Mouse (Mus musculus) intestine, postnatal 0 days (tissue): ENCODE measurements around the gene Aplp2. TPM values are rescaled to one million over a fixed set of nuclear protein-coding genes. Genes with fewer than 3 reads are reported as not detected.

Experiments
- ATAC-seq: fragments of 200-750 bp; cut with Nextera tagmentation; 2 replicates; pipeline ENCODE4 v1.8.0; 2017; ENCODE audit warnings: mild to moderate bottlenecking, moderate TSS enrichment, moderate library complexity
- H3K27ac ChIP-seq: fragments of 300-500 bp; sonication (generic); 2 replicates; pipeline ENCODE4 v1.5.1; 2014; ENCODE audit warnings: mild to moderate bottlenecking, low read depth, low read length, moderate library complexity
- H3K27me3 ChIP-seq: fragments of 300-500 bp; sonication (generic); replicated peaks from 2 replicates; pipeline ENCODE4 v1.6.1; 2014; ENCODE audit warnings: low read length, mixed read lengths; ENCODE audit not compliant: control insufficient read depth, insufficient read depth
- H3K36me3 ChIP-seq: fragments of 300-500 bp; sonication (generic); 2 replicates; pipeline ENCODE4 v1.6.1; 2014; ENCODE audit warnings: mild to moderate bottlenecking, moderate library complexity; ENCODE audit not compliant: control insufficient read depth, insufficient read depth
- H3K4me1 ChIP-seq: fragments of 300-500 bp; sonication (generic); replicated peaks from 2 replicates; pipeline ENCODE4 v1.6.1; 2014; ENCODE audit warnings: antibody characterized with exemption, low read length, mixed read lengths; ENCODE audit not compliant: control insufficient read depth, insufficient read depth
- H3K4me2 ChIP-seq: fragments of 300-500 bp; sonication (generic); replicated peaks from 2 replicates; pipeline ENCODE4 v1.6.1; 2014; ENCODE audit warnings: low read depth, mild to moderate bottlenecking, moderate library complexity
- H3K4me3 ChIP-seq: fragments of 300-500 bp; sonication (generic); 2 replicates; pipeline ENCODE4 v1.5.1; 2014; ENCODE audit warnings: low read depth, low read length
- H3K9ac ChIP-seq: fragments of 300-500 bp; sonication (generic); 2 replicates; pipeline ENCODE4 v1.6.1; 2014; ENCODE audit warnings: mild to moderate bottlenecking, low read depth, low read length
- H3K9me3 ChIP-seq: fragments of 300-500 bp; sonication (generic); 2 replicates; pipeline ENCODE4 v1.6.1; 2016; ENCODE audit warnings: mixed run types; ENCODE audit not compliant: control insufficient read depth
- CTCF ChIP-seq: sonication (generic); IDR thresholded peaks from 2 replicates; pipeline ENCODE4 v1.5.1; 2016; ENCODE audit warnings: low read depth, mild to moderate bottlenecking, control low read depth, antibody characterized with exemption, moderate library complexity
- WGBS: fragments of 180-500 bp; shearing (Covaris S2); extraction: QIAGEN DNeasy Blood & Tissue Kit; methylation state at CpG from one replicate; pipeline ENCODE4 v1.1.7; 2014; 5-methylcytosine and 5-hydroxymethylcytosine counted together
- polyA plus RNA-seq: library from polyadenylated mRNA; unstranded; fragments of >200 nt; fragmentation: Nextera tagmentation; extraction: Ambion mirVana; gene quantifications from 2 replicates; pipeline ENCODE4 v1.2.1, GENCODE M21; 2015

The Aplp2 gene
- polyA plus RNA-seq, 1 experiment from 2014 or later = 143 TPM

GRCm38 (mm10) chr9:31119882-31120532 lies 91.6 kb downstream of the Aplp2 start:
- Histone ChIP-seq H3K9ac (no peak overlapping the region), H3K4me1 (peaks cover 15% of the 10 kb centered on the region), H3K27ac (peak overlapping the region; percentile 84), H3K4me2 (peak overlapping the region; percentile 47), H3K4me3 (no peak overlapping the region), H3K27me3 (no peaks in the 10 kb centered on the region), H3K36me3 (no peaks in the 10 kb centered on the region), H3K9me3 (no peaks in the 10 kb centered on the region)
- no peak for TF ChIP-seq CTCF
- ATAC-seq = 0 out of 2 replicates have a peak, but pooled peaks have one; percentile 14
- WGBS = 31% methylated on average over 11 of the region's 11 CpGs

GRCm38 (mm10) chr9:31119405-31119804 lies 92.2 kb downstream of the Aplp2 start:
- TF ChIP-seq CTCF = no peak
- WGBS = 38% methylated on average over 5 of the region's 5 CpGs
- Histone ChIP-seq H3K27ac (peak overlapping the region; percentile 84), H3K4me3 (no peak overlapping the region), H3K4me1 (peaks cover 15% of the 10 kb centered on the region), H3K27me3 (no peaks in the 10 kb centered on the region), H3K9me3 (no peaks in the 10 kb centered on the region), H3K36me3 (no peaks in the 10 kb centered on the region), H3K9ac (no peak overlapping the region), H3K4me2 (peak overlapping the region; percentile 47; the same call in 1 of the 2 replicates)
- peak; percentile 10 for ATAC-seq

DNA sequence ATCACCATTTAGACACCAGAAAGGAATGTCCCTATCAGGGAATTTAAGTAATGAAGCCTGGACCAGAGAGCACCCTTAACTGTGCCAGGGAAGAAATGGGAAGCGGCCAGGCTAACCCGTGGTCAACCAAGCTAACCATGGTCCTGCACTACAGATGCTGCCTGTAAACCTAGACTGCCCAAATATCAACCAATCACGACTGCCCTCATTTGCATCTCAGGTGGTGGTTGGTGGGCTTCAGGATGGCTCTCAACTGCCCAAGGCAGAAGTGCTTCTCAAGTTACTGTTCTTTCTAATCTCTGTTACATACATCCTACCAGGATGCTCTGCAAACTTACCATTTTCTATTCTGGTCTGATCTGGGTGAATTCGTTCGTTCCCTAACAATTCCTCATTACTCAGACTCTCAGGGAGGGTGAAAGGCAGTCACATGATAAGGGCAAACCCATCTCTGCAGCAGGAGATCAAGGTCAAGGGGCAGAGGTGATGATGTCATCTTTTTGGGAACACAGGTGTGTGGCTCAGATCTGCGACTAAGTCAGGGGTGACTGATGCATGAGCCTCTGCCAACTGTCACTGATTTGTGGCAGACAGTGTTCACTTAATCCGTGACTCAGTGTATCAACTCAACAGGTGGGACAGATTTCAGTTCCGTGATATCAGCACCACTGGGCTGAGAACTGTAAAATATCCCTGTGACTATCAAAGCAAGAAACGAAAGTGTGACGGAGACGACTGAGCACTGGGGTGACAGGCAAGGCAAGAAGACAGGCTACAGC lies 92.9 kb downstream of the Aplp2 start:
- ATAC-seq = peak; percentile 20
- Histone ChIP-seq H3K4me3 (no peak overlapping the region), H3K4me2 (peak overlapping the region; percentile 47; the same call in 1 of the 2 replicates), H3K9ac (no peak overlapping the region), H3K27me3 (no peaks in the 10 kb centered on the region), H3K36me3 (no peaks in the 10 kb centered on the region), H3K27ac (peak overlapping the region; percentile 84), H3K9me3 (no peaks in the 10 kb centered on the region), H3K4me1 (peaks cover 15% of the 10 kb centered on the region)
- WGBS = 26% methylated on average over 11 of the region's 11 CpGs
- no peak for TF ChIP-seq CTCF

DNA sequence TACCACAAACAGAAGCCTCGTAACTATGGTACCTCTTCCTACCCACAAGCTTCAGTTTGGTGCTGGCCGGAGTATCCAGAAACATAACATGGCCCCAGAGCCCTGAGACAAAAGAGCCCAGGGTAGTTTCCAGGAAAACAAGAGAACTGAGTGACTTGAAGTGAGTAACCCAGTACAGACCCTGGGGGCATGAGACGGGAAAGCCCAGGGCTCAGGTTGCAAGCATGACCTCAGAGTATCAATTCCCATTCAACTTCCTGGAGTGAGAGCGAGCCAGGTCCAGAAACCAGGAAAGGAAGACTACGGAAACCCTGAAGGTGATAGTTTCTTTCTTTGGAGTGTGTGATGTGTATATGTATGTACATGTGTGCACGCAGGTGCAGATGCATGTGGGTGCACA lies 94.1 kb downstream of the Aplp2 start:
- 61% methylated on average over 6 of the region's 6 CpGs for WGBS
- H3K27ac ChIP-seq = peak overlapping the region; percentile 60
- peak; percentile 40 for ATAC-seq

DNA sequence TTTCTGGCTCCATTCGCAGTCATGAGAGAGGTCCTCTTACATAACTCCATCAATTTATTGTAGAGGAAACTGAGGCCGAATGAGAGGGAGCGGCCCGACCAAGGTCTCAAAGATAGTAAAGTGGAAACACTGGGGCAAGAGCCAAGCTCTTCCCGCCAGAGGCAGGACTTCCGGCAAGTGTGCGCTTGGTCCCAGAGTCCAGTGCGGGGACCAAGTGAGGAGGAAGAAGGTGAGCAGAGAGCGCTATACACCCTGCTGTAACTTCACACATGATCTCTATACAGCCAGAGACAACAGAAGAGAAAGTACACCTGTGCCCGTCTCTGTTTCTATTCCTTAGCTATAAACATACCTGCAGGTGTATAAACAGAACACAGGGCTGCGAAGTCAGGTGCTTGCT lies 94.5 kb downstream of the Aplp2 start:
- 47% methylated on average over 11 of the region's 11 CpGs for WGBS
- Histone ChIP-seq H3K9ac (no peak overlapping the region), H3K27ac (peak overlapping the region; percentile 60), H3K4me2 (peak overlapping the region; percentile 27; the same call in 1 of the 2 replicates), H3K36me3 (no peaks in the 10 kb centered on the region), H3K4me1 (peaks cover 15% of the 10 kb centered on the region), H3K27me3 (no peaks in the 10 kb centered on the region), H3K9me3 (no peaks in the 10 kb centered on the region), H3K4me3 (no peak overlapping the region)
- no peak for TF ChIP-seq CTCF
- peak; percentile 71 for ATAC-seq

More for the DNA sequence above, 94.1 kb downstream of the Aplp2 start:
- Histone ChIP-seq H3K36me3 (no peaks in the 10 kb centered on the region), H3K9me3 (no peaks in the 10 kb centered on the region), H3K4me1 (peaks cover 15% of the 10 kb centered on the region), H3K27me3 (no peaks in the 10 kb centered on the region), H3K4me3 (no peak overlapping the region), H3K9ac (no peak overlapping the region), H3K4me2 (peak overlapping the region; percentile 27; the same call in 1 of the 2 replicates)
- no peak for TF ChIP-seq CTCF

DNA sequence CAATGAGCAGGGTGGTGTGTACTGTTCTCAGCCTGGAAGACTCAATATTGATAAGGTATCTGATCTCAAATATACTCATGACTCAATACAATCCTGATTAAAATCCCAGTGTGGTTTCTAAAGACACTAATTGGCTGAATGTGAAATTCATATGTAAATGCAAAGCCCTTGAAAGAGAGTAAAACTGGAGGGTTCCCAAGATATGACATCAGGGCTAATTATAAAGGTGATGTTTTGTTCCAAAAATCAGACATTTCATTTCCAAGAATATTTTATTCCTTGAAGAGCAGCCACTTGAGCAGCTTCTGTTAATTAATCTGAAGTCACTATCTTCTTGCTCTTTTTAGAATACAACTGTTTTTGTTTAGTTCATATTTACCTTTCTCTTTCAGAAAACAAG lies 96.0 kb downstream of the Aplp2 start:
- no peak for TF ChIP-seq CTCF
- H3K4me3 ChIP-seq = no peak overlapping the region
- H3K9me3 ChIP-seq = no peaks in the 10 kb centered on the region
- H3K4me2 ChIP-seq = no peak overlapping the region
- ATAC-seq = no peak
- no peaks in the 10 kb centered on the region for H3K36me3 ChIP-seq
- peaks cover 12% of the 10 kb centered on the region for H3K4me1 ChIP-seq
- H3K9ac ChIP-seq = no peak overlapping the region
- H3K27ac ChIP-seq = no peak overlapping the region
- no peaks in the 10 kb centered on the region for H3K27me3 ChIP-seq
